Mouse (Mus musculus): ENCODE measurements around the gene Runx2. TPM values are rescaled to one million over a fixed set of nuclear protein-coding genes. Genes with fewer than 3 reads are reported as not detected.

The Runx2 gene
- polyA plus RNA-seq, 1 experiment from 2014 or later, result 3.0 TPM

DNA sequence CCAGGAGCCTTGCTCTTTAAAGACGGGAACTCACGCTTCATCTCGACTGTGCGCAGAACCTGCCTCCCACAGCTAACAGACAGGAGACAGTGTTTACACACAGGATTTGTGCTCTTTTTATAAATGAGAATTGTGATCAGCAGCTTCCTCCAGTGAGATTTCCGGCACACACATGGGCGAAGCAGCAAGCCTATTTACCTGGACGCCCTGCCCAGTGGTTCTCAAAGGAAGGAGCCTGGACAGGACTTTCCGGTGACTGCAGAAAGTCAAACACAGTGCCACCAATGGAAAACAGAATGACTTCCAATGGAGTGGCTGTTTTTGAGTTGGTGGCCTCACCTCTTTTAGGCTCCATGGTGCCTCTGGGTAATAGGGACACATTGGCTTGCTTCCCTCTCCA, 163.0 kb downstream of the Runx2 start:
- ATAC-seq (ENCODE audit: low FRiP score) (no peak), DNase-seq (ENCODE audit: low spot score) (no peak)
- H3K4me2 ChIP-seq (replicated peaks; ENCODE audit: low read depth, low read length), result no peak overlapping the region
- no peak overlapping the region for H3K9ac ChIP-seq (ENCODE audit: low read depth, low read length)
- H3K36me3 ChIP-seq (ENCODE audit: control insufficient read depth, insufficient read depth, low read length), result no peaks in the 10 kb centered on the region
- 80% methylated on average over 8 of the region's 8 CpGs for WGBS
- no peaks in the 10 kb centered on the region for H3K9me3 ChIP-seq (ENCODE audit: control insufficient read depth, low read length)
- H3K27me3 ChIP-seq (ENCODE audit: control insufficient read depth, insufficient read depth, low read length), result no peaks in the 10 kb centered on the region
- H3K4me3 ChIP-seq (ENCODE audit: low read depth, low read length), result no peak overlapping the region
- H3K27ac ChIP-seq (ENCODE audit: low read depth, low read length), result no peak overlapping the region
- no peaks in the 10 kb centered on the region for H3K4me1 ChIP-seq (replicated peaks; ENCODE audit: control insufficient read depth, insufficient read depth, low read length)

DNA sequence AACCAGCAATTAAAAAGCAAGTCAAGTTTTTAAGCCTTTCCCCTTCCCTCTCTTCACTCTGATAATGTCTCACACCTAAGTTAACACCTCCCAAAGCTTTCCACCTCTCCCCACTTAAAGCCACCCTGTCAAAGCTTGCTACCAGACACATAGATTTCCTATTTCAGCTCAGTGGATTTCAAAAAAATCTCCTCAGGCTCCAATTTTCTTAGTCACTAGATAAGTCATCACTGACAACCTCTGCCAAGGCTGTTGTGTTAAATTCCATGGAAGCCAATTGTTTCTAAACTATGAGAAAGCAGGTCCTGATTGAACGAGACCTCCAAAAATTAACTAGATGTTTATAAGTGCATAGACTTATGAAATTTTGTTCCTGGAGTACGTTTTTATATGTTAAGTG, 164.2 kb downstream of the Runx2 start:
- H3K27ac ChIP-seq (ENCODE audit: low read depth, low read length), result no peak overlapping the region
- H3K4me3 ChIP-seq (ENCODE audit: low read depth, low read length), result no peak overlapping the region
- H3K27me3 ChIP-seq (ENCODE audit: control insufficient read depth, insufficient read depth, low read length), result no peaks in the 10 kb centered on the region
- ATAC-seq (ENCODE audit: low FRiP score) (no peak), DNase-seq (ENCODE audit: low spot score) (no peak)
- H3K4me1 ChIP-seq (replicated peaks; ENCODE audit: control insufficient read depth, insufficient read depth, low read length), result no peaks in the 10 kb centered on the region
- H3K9me3 ChIP-seq (ENCODE audit: control insufficient read depth, low read length), result no peaks in the 10 kb centered on the region
- 89% methylated on average over 2 of the region's 2 CpGs for WGBS
- H3K36me3 ChIP-seq (ENCODE audit: control insufficient read depth, insufficient read depth, low read length), result no peaks in the 10 kb centered on the region
- no peak overlapping the region for H3K9ac ChIP-seq (ENCODE audit: low read depth, low read length)
- H3K4me2 ChIP-seq (replicated peaks; ENCODE audit: low read depth, low read length), result no peak overlapping the region

DNA sequence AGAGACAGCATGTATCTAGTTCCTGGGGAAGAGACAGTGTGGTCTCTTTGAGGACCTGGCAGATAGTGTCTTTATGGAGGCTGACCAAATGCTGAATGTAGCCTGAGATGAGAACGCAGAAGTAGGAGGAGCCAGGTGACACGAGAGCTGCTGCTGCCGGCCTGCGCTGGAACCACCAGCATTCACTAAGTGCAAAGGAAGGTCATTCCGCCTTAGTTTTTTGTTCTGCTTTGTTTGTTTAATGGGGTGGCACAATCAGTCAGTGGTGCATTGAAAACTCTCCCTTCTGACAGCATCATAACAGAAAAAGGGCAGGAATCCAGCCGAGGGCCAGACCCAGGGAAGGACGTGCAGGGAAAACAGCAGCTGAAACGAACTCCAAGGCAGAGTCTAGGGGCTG, 165.5 kb downstream of the Runx2 start:
- Histone ChIP-seq H3K4me3 (ENCODE audit: low read depth, low read length) (no peak overlapping the region), H3K4me2 (replicated peaks; ENCODE audit: low read depth, low read length) (no peak overlapping the region), H3K36me3 (ENCODE audit: control insufficient read depth, insufficient read depth, low read length) (no peaks in the 10 kb centered on the region), H3K27me3 (ENCODE audit: control insufficient read depth, insufficient read depth, low read length) (no peaks in the 10 kb centered on the region), H3K4me1 (replicated peaks; ENCODE audit: control insufficient read depth, insufficient read depth, low read length) (no peaks in the 10 kb centered on the region), H3K9ac (ENCODE audit: low read depth, low read length) (no peak overlapping the region), H3K27ac (ENCODE audit: low read depth, low read length) (no peak overlapping the region), H3K9me3 (ENCODE audit: control insufficient read depth, low read length) (no peaks in the 10 kb centered on the region)
- DNase-seq (ENCODE audit: low spot score) (no peak), ATAC-seq (ENCODE audit: low FRiP score) (no peak)
- 21% methylated on average over 8 of the region's 8 CpGs for WGBS

DNA sequence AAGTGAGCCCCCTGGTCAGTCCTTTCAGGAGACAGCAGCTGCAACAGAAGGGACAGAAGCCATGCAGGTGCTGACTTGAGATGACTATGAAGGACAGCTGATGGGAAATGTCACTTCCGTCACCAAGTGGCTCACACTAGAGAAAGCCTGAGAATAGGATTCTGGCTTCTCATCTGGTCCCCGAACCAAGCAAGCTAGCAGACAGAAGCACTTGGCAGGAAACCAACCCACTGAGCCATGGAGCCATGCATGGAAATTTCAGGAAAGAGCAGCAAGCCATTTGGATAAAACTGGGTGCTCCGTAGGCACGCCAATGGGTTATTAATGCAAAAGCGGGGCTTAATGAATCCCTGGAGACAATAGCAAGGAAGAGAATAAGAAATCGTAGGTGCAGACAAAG, 166.7 kb downstream of the Runx2 start:
- H3K9me3 ChIP-seq (ENCODE audit: control insufficient read depth, low read length), result no peaks in the 10 kb centered on the region
- H3K27ac ChIP-seq (ENCODE audit: low read depth, low read length), result no peak overlapping the region
- no peaks in the 10 kb centered on the region for H3K36me3 ChIP-seq (ENCODE audit: control insufficient read depth, insufficient read depth, low read length)
- no peaks in the 10 kb centered on the region for H3K4me1 ChIP-seq (replicated peaks; ENCODE audit: control insufficient read depth, insufficient read depth, low read length)
- no peaks in the 10 kb centered on the region for H3K27me3 ChIP-seq (ENCODE audit: control insufficient read depth, insufficient read depth, low read length)
- no peak overlapping the region for H3K4me2 ChIP-seq (replicated peaks; ENCODE audit: low read depth, low read length)
- H3K9ac ChIP-seq (ENCODE audit: low read depth, low read length), result no peak overlapping the region
- DNase-seq (ENCODE audit: low spot score) (no peak), ATAC-seq (ENCODE audit: low FRiP score) (no peak)
- WGBS, result 94% methylated on average over 6 of the region's 6 CpGs
- no peak overlapping the region for H3K4me3 ChIP-seq (ENCODE audit: low read depth, low read length)

DNA sequence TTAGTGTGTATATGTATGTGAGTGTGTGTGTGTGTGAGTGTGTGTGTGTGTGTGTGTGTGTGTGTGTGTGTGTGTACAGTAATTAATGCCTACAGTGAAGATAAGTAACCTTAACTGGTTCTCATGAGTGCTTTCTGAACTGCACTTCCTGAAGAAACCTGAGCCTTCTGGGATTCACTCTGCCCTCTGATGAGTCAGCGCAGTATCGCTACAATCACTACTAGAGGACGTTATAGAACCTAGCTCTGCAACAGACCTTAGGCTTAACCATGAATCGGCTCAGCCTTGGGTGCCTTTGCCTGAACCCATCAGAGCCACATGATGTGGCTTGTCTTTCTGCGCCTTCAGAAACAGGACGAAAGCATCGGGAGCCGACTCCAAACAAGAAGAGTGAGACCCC, 169.5 kb downstream of the Runx2 start:
- Histone ChIP-seq H3K9ac (ENCODE audit: low read depth, low read length) (no peak overlapping the region), H3K4me2 (replicated peaks; ENCODE audit: low read depth, low read length) (no peak overlapping the region), H3K27ac (ENCODE audit: low read depth, low read length) (no peak overlapping the region), H3K27me3 (ENCODE audit: control insufficient read depth, insufficient read depth, low read length) (no peaks in the 10 kb centered on the region), H3K9me3 (ENCODE audit: control insufficient read depth, low read length) (no peaks in the 10 kb centered on the region), H3K4me3 (ENCODE audit: low read depth, low read length) (no peak overlapping the region), H3K4me1 (replicated peaks; ENCODE audit: control insufficient read depth, insufficient read depth, low read length) (no peaks in the 10 kb centered on the region), H3K36me3 (ENCODE audit: control insufficient read depth, insufficient read depth, low read length) (no peaks in the 10 kb centered on the region)
- no peak for ATAC-seq (ENCODE audit: low FRiP score)
- WGBS, result 93% methylated on average over 8 of the region's 8 CpGs
- DNase-seq (ENCODE audit: low spot score), result no peak

DNA sequence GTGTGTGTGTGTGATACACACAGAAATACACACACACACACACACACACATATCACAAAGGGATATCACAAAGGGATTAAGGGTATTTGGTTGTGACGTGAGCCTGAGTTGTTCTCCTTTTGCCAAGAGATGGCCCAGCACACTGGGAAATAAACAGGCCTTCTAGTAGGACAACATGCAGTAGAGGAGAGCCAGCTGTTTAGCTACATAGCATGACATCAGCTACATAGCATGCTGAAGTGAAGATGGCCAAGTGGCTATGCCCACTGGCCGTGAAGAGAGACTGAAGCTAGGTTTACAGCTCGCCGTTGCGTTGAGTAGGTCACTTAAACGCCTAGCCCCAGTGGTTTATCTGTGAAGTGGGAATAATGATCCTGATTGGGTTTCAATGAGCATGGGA, 171.3 kb downstream of the Runx2 start:
- 94% methylated on average over 6 of the region's 6 CpGs for WGBS
- ATAC-seq (ENCODE audit: low FRiP score), result no peak

DNA sequence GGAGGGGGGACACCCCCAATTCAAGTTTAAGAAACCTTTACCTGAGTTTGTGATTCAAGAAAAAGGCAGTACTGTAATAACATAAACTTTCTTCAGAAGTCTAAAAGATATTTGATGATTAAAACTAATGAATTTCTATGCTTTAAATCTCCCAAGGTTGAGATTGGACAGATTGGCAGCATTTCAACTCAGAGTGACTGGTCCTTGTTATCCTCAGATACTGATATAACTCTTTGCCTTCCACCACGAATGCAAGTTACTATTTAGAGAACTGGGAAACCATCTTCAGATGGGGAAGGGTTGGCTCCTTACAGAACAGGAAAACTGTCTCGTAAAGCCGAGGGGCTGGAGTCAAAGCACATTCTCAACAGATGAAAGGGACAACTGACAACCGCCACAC, 172.5 kb downstream of the Runx2 start:
- no peak for DNase-seq (ENCODE audit: low spot score)
- Histone ChIP-seq H3K4me1 (replicated peaks; ENCODE audit: control insufficient read depth, insufficient read depth, low read length) (no peaks in the 10 kb centered on the region), H3K27me3 (ENCODE audit: control insufficient read depth, insufficient read depth, low read length) (no peaks in the 10 kb centered on the region), H3K9ac (ENCODE audit: low read depth, low read length) (no peak overlapping the region), H3K4me3 (ENCODE audit: low read depth, low read length) (no peak overlapping the region), H3K9me3 (ENCODE audit: control insufficient read depth, low read length) (no peaks in the 10 kb centered on the region), H3K27ac (ENCODE audit: low read depth, low read length) (no peak overlapping the region), H3K4me2 (replicated peaks; ENCODE audit: low read depth, low read length) (no peak overlapping the region), H3K36me3 (ENCODE audit: control insufficient read depth, insufficient read depth, low read length) (no peaks in the 10 kb centered on the region)
- WGBS, result 85% methylated on average over 4 of the region's 4 CpGs
- no peak for ATAC-seq (ENCODE audit: low FRiP score)

More for the DNA sequence above, 171.3 kb downstream of the Runx2 start:
- Histone ChIP-seq H3K36me3 (ENCODE audit: control insufficient read depth, insufficient read depth, low read length) (no peaks in the 10 kb centered on the region), H3K9me3 (ENCODE audit: control insufficient read depth, low read length) (no peaks in the 10 kb centered on the region), H3K9ac (ENCODE audit: low read depth, low read length) (no peak overlapping the region), H3K4me2 (replicated peaks; ENCODE audit: low read depth, low read length) (no peak overlapping the region), H3K27me3 (ENCODE audit: control insufficient read depth, insufficient read depth, low read length) (no peaks in the 10 kb centered on the region), H3K4me3 (ENCODE audit: low read depth, low read length) (no peak overlapping the region), H3K4me1 (replicated peaks; ENCODE audit: control insufficient read depth, insufficient read depth, low read length) (no peaks in the 10 kb centered on the region), H3K27ac (ENCODE audit: low read depth, low read length) (no peak overlapping the region)
- no peak for DNase-seq (ENCODE audit: low spot score)

DNA sequence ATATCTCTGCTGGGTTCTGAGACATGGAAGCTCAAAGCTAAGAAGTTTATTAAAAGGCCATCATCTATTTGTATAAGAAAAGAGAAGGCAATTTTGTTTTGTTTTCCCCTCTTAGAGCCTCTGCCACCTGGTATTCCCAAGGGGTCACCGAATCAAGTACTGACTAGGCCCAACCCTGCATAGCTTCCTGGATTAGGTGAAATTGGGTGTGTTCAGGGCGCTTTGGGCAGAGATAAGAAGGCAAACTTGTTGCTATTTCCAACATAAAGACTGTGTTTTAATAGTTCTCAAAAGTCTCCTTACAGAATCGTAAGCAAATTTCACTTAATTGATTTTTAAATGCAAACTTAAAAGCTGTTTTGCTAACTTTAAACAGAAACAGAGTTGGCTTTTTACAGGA, 173.7 kb downstream of the Runx2 start:
- WGBS, result 85% methylated on average over 3 of the region's 3 CpGs
- DNase-seq (ENCODE audit: low spot score), result no peak
- Histone ChIP-seq H3K4me1 (replicated peaks; ENCODE audit: control insufficient read depth, insufficient read depth, low read length) (no peaks in the 10 kb centered on the region), H3K9ac (ENCODE audit: low read depth, low read length) (no peak overlapping the region), H3K4me3 (ENCODE audit: low read depth, low read length) (no peak overlapping the region), H3K4me2 (replicated peaks; ENCODE audit: low read depth, low read length) (no peak overlapping the region), H3K9me3 (ENCODE audit: control insufficient read depth, low read length) (no peaks in the 10 kb centered on the region), H3K27me3 (ENCODE audit: control insufficient read depth, insufficient read depth, low read length) (no peaks in the 10 kb centered on the region), H3K36me3 (ENCODE audit: control insufficient read depth, insufficient read depth, low read length) (no peaks in the 10 kb centered on the region), H3K27ac (ENCODE audit: low read depth, low read length) (no peak overlapping the region)
- ATAC-seq (ENCODE audit: low FRiP score), result no peak

DNA sequence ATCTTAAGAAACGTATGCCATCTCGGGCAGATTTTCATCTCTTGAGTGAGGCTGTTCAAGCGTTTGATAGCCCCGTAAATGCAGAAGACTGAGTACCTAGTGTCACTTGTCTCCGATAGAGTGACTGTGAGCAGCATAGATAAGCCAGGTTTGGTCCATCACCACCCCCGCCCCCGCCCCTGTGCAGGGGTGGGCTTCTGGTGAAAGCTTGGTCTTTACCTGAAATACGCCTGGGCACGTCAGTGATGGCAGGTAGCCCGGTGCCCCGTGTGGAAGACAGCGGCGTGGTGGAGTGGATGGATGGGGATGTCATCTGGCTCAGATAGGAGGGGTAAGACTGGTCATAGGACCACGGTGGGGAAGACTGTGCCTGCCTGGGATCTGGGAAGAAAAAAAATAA, 175.2 kb downstream of the Runx2 start:
- H3K4me2 ChIP-seq (replicated peaks; ENCODE audit: low read depth, low read length), result no peak overlapping the region
- no peak overlapping the region for H3K4me3 ChIP-seq (ENCODE audit: low read depth, low read length)
- no peak overlapping the region for H3K9ac ChIP-seq (ENCODE audit: low read depth, low read length)
- H3K36me3 ChIP-seq (ENCODE audit: control insufficient read depth, insufficient read depth, low read length), result no peaks in the 10 kb centered on the region
- ATAC-seq (ENCODE audit: low FRiP score), result no peak
- no peaks in the 10 kb centered on the region for H3K4me1 ChIP-seq (replicated peaks; ENCODE audit: control insufficient read depth, insufficient read depth, low read length)
- no peak overlapping the region for H3K27ac ChIP-seq (ENCODE audit: low read depth, low read length)
- H3K27me3 ChIP-seq (ENCODE audit: control insufficient read depth, insufficient read depth, low read length), result no peaks in the 10 kb centered on the region
- no peak for DNase-seq (ENCODE audit: low spot score)
- WGBS, result 90% methylated on average over 14 of the region's 14 CpGs
- H3K9me3 ChIP-seq (ENCODE audit: control insufficient read depth, low read length), result no peaks in the 10 kb centered on the region
